Mouse (Mus musculus) erythroblast, adult 5-6 weeks (primary cell): ENCODE results near the gene Mgll. TPM values are rescaled to one million over a fixed set of nuclear protein-coding genes. Genes with fewer than 3 reads are reported as not detected.

ENCODE experiments used
- ATAC-seq: replicated peaks from 2 replicates; pipeline ENCODE4 v1.8.0; 2016; ENCODE audit warnings: moderate number of reproducible peaks, mild to moderate bottlenecking, moderate TSS enrichment, inconsistent platforms; ENCODE audit not compliant: poor library complexity, low FRiP score, severe bottlenecking
- total RNA-seq, 2 experiments: library from RNA; stranded (forward) in 1 of 2; stranded (reverse) in 1 of 2; fragments of 150-400 nt in 1 of 2; fragments of 200-764, 138-1000 nt in 1 of 2; gene quantifications; 2 replicates each; pipeline versions ENCODE4 v1.2.3 to v1.2.4; 2015 to 2017; ENCODE audit warnings: low replicate concordance in 2 of 2

The Mgll gene
- total RNA-seq, 2 experiments from 2014 or later, result 29.8 to 44.1 TPM

- ATAC-seq, result no peak
Measured at GRCm38 (mm10) chr6:88872811-88873210, 148.6 kb downstream of the Mgll start.

- no peak for ATAC-seq
Measured at GRCm38 (mm10) chr6:88873965-88874867, 150.0 kb downstream of the Mgll start.

- ATAC-seq, result no peak
Measured at GRCm38 (mm10) chr6:88874868-88875508, 150.8 kb downstream of the Mgll start, which contains the start of gene Podxl2. Gene Podxl2, minus strand, starts transcription at chr6:88875044.

Other genes with a start within 250 kb of the Mgll start
- gene Sec61a1, start 205.5 kb upstream of the Mgll start, total RNA-seq (2015; ENCODE audit: low replicate concordance), result 26.1 and 35.1 TPM in 2 replicates
- gene Sec61a1, start 205.5 kb upstream of the Mgll start, total RNA-seq (2017; ENCODE audit: low replicate concordance), result 33.3 and 37.7 TPM in 2 replicates
- gene Kbtbd12, start 86.5 kb upstream of the Mgll start, total RNA-seq (2015; ENCODE audit: low replicate concordance), result 15.5 and 26.9 TPM in 2 replicates
- 32.2 and 64.1 TPM in 2 replicates for gene Kbtbd12, start 86.5 kb upstream of the Mgll start, total RNA-seq (2017; ENCODE audit: low replicate concordance)
- 78.6 and 90.1 TPM in 2 replicates for gene Abtb1, start 117.6 kb downstream of the Mgll start, total RNA-seq (2015; ENCODE audit: low replicate concordance)
- gene Abtb1, start 117.6 kb downstream of the Mgll start, total RNA-seq (2017; ENCODE audit: low replicate concordance), result 218 and 344 TPM in 2 replicates
- gene Podxl2, start 150.6 kb downstream of the Mgll start, total RNA-seq (2015; ENCODE audit: low replicate concordance), result not detected in 2 replicates
- gene Podxl2, start 150.6 kb downstream of the Mgll start, total RNA-seq (2017; ENCODE audit: low replicate concordance), result not detected in 2 replicates
- gene Mcm2, start 174.4 kb downstream of the Mgll start, total RNA-seq (2015; ENCODE audit: low replicate concordance), result 30.6 and 34.7 TPM in 2 replicates
- gene Mcm2, start 174.4 kb downstream of the Mgll start, total RNA-seq (2017; ENCODE audit: low replicate concordance), result 78.5 and 87.8 TPM in 2 replicates
- 112 and 136 TPM in 2 replicates for gene Tpra1, start 177.8 kb downstream of the Mgll start, total RNA-seq (2015; ENCODE audit: low replicate concordance)
- gene Tpra1, start 177.8 kb downstream of the Mgll start, total RNA-seq (2017; ENCODE audit: low replicate concordance), result 210 and 272 TPM in 2 replicates